Mouse (Mus musculus) ES-Bruce4 (cell line): ENCODE results near the gene Lgals12. TPM values are rescaled to one million over a fixed set of nuclear protein-coding genes. Genes with fewer than 3 reads are reported as not detected.

Source experiments
- H3K27ac ChIP-seq: 2 replicates; pipeline ENCODE4 v1.5.1; 2012; ENCODE audit warnings: low read length, inconsistent platforms; ENCODE audit not compliant: insufficient read depth
- H3K27me3 ChIP-seq: 2 replicates; pipeline ENCODE4 v1.6.1; 2012; ENCODE audit warnings: mild to moderate bottlenecking, low read length, inconsistent platforms; ENCODE audit not compliant: control insufficient read depth, poor library complexity, insufficient read depth, severe bottlenecking
- H3K36me3 ChIP-seq: 2 replicates; pipeline ENCODE4 v1.6.1; 2012; ENCODE audit warnings: inconsistent platforms, mild to moderate bottlenecking, low read length, moderate library complexity; ENCODE audit not compliant: control insufficient read depth, poor library complexity, insufficient read depth, severe bottlenecking
- H3K4me1 ChIP-seq: one replicate; pipeline ENCODE4 v1.8.1; 2011; ENCODE audit warnings: low read length; ENCODE audit not compliant: control insufficient read depth, insufficient read depth
- H3K4me3 ChIP-seq: 2 replicates; pipeline ENCODE4 v1.5.1; 2011; ENCODE audit warnings: low read depth, mild to moderate bottlenecking, low read length
- H3K9ac ChIP-seq: 2 replicates; pipeline ENCODE4 v1.6.1; 2012; ENCODE audit warnings: low read depth, mild to moderate bottlenecking, inconsistent platforms; ENCODE audit not compliant: poor library complexity, severe bottlenecking
- H3K9me3 ChIP-seq: replicated peaks from 2 replicates; pipeline ENCODE4 v1.6.1; 2012; ENCODE audit warnings: mild to moderate bottlenecking, low read length, inconsistent platforms; ENCODE audit not compliant: control insufficient read depth, poor library complexity, insufficient read depth, severe bottlenecking
- CTCF ChIP-seq: IDR thresholded peaks from one replicate; pipeline ENCODE4 v1.8.1; 2011; ENCODE audit warnings: low read depth, low read length
- EP300 ChIP-seq: IDR thresholded peaks from 2 replicates; pipeline ENCODE4 v1.6.1; 2011; ENCODE audit warnings: low read depth, low read length; ENCODE audit not compliant: insufficient read depth
- POLR2A ChIP-seq: IDR thresholded peaks from one replicate; pipeline ENCODE4 v1.8.1; 2011; ENCODE audit warnings: low read length; ENCODE audit not compliant: insufficient read depth
- polyA plus RNA-seq: library from polyadenylated mRNA; stranded (reverse); fragments of >200 nt; gene quantifications from 2 replicates; pipeline ENCODE4 v1.2.4, GENCODE M21; 2011; ENCODE audit warnings: low read depth; ENCODE audit not compliant: missing spikeins, insufficient read depth, insufficient read length

The Lgals12 gene
- polyA plus RNA-seq, 1 experiment, result 0.46 TPM

GRCm38 (mm10) chr19:7557328-7557822 is 49.6 kb downstream of the Lgals12 start, which contains the start of gene Pla2g16:
Gene Pla2g16 (plus strand): TSS chr19:7557459.
- peak within 1 kb of the TSS; percentile 74 for H3K9ac ChIP-seq
- no peaks in the 10 kb centered on the region for H3K36me3 ChIP-seq
- H3K27me3 ChIP-seq, result no peaks in the 10 kb centered on the region
- no peak within 1 kb of the TSS for H3K27ac ChIP-seq
- no peak for TF ChIP-seq CTCF
- peak; percentile 17; the same call in 1 of the 2 replicates for TF ChIP-seq EP300
- no peak for TF ChIP-seq POLR2A
- H3K4me3 ChIP-seq, result peak within 1 kb of the TSS; percentile 74
- no peaks in the 10 kb centered on the region for H3K4me1 ChIP-seq
- H3K9me3 ChIP-seq, result no peaks in the 10 kb centered on the region

DNA sequence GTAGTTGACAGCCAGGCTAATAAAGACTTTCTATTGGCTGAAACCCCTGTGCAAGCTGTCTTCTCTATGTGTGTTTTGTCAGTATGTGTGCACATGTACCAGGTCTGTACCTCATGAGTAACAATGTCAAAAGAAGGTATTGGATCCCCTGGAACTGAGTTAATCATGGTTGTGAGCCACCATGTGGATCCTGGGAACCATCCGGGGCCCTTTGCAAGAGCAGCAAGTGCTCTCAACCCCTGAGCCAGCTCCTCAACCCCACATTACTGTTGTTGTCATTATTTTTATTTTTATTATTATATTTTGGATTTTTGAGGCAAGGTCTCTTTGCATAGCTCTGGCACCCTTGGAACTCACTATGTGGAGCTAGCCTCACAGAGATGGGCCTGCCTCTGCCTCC is 50.4 kb downstream of the Lgals12 start:
- Histone ChIP-seq H3K27ac (no peak overlapping the region), H3K27me3 (no peaks in the 10 kb centered on the region), H3K9ac (no peak overlapping the region), H3K9me3 (no peaks in the 10 kb centered on the region), H3K36me3 (no peaks in the 10 kb centered on the region), H3K4me1 (no peaks in the 10 kb centered on the region), H3K4me3 (no peak overlapping the region)
- TF ChIP-seq CTCF, result no peak
- TF ChIP-seq EP300, result no peak
- no peak for TF ChIP-seq POLR2A

DNA sequence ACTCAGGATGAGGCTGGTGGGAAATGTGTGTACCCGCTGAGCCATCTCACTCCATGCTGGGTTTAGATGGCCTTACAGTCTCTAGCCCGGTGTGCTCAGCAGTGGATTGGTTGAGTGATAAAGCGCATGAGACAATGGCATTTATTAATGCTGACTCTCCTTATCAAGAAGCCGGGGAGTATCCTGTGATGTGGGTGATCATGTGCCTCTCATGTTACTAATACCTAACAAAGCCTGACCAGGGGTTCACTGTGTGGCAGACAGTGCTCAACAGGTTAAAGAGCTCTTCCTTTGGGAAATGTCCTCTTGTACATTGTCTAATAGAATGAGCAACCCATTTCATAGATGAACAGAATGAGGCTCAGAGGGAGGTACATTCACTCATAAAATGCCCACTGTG is 52.1 kb downstream of the Lgals12 start:
- no peak for TF ChIP-seq CTCF
- TF ChIP-seq EP300, result no peak
- TF ChIP-seq POLR2A, result no peak
- Histone ChIP-seq H3K9me3 (no peaks in the 10 kb centered on the region), H3K36me3 (no peaks in the 10 kb centered on the region), H3K27ac (no peak overlapping the region), H3K4me1 (no peaks in the 10 kb centered on the region), H3K27me3 (no peaks in the 10 kb centered on the region), H3K9ac (no peak overlapping the region), H3K4me3 (no peak overlapping the region)

- TF ChIP-seq POLR2A, result no peak
- no peak for TF ChIP-seq CTCF
- TF ChIP-seq EP300, result no peak
- no peaks in the 10 kb centered on the region for H3K27me3 ChIP-seq
- H3K27ac ChIP-seq, result no peak overlapping the region
- H3K36me3 ChIP-seq, result no peaks in the 10 kb centered on the region
- H3K9ac ChIP-seq, result no peak overlapping the region
- H3K9me3 ChIP-seq, result no peaks in the 10 kb centered on the region
- no peaks in the 10 kb centered on the region for H3K4me1 ChIP-seq
- no peak overlapping the region for H3K4me3 ChIP-seq
These were observed 53.6 kb downstream of the Lgals12 start for GRCm38 (mm10) chr19:7553441-7553840.

- TF ChIP-seq POLR2A (no peak), EP300 (no peak), CTCF (no peak)
- Histone ChIP-seq H3K9ac (no peak overlapping the region), H3K9me3 (no peaks in the 10 kb centered on the region), H3K27me3 (no peaks in the 10 kb centered on the region), H3K4me1 (no peaks in the 10 kb centered on the region), H3K27ac (no peak overlapping the region), H3K4me3 (no peak overlapping the region), H3K36me3 (no peaks in the 10 kb centered on the region)
These were observed 54.7 kb downstream of the Lgals12 start for GRCm38 (mm10) chr19:7552301-7552673.

GRCm38 (mm10) chr19:7551550-7552300 is 55.3 kb downstream of the Lgals12 start:
- TF ChIP-seq POLR2A, result no peak
- no peak for TF ChIP-seq CTCF
- TF ChIP-seq EP300, result no peak
- no peak overlapping the region for H3K9ac ChIP-seq
- H3K27ac ChIP-seq, result no peak overlapping the region
- H3K4me3 ChIP-seq, result no peak overlapping the region
- no peaks in the 10 kb centered on the region for H3K36me3 ChIP-seq
- no peaks in the 10 kb centered on the region for H3K27me3 ChIP-seq
- H3K9me3 ChIP-seq, result no peaks in the 10 kb centered on the region
- no peaks in the 10 kb centered on the region for H3K4me1 ChIP-seq
